16 mouse cellular contexts compared by ENCODE assay signal in genomic region chr16:17052087-17052486, GRCm38 (mm10). TPM values are rescaled to one million over a fixed set of nuclear protein-coding genes. Genes with fewer than 3 reads are reported as not detected.
DNase-seq lines count a peak whose midpoint lies in the region; ATAC-seq and TF ChIP-seq lines count a peak whose summit lies in the region.
"Had no signal": no experiment of that assay in that cellular context is flagged by ENCODE, and none has a peak within 500 bp of the region (broad histone marks: within the 10 kb centered on the region; RNA-seq: fewer than 3 reads in every experiment).

No protein-coding gene starts in this region.

- peaks cover 30% of the 10 kb centered on the region for H3K36me3 ChIP-seq in heart, embryonic 13.5 days
- peaks cover 22% of the 10 kb centered on the region for H3K36me3 ChIP-seq in limb, embryonic 12.5 days
- peaks cover 35% of the 10 kb centered on the region for H3K36me3 ChIP-seq in limb, embryonic 10.5 days
- H3K36me3 ChIP-seq in midbrain, embryonic 13.5 days = peaks cover 25% of the 10 kb centered on the region
- peaks cover 6% of the 10 kb centered on the region; the same call in 1 of the 2 replicates for H3K36me3 ChIP-seq in midbrain, postnatal 0 days (ENCODE audit: insufficient read depth, low read length)

- H3K27me3 ChIP-seq in heart, embryonic 13.5 days (replicated peaks) = no peaks in the 10 kb centered on the region
- no peaks in the 10 kb centered on the region for H3K27me3 ChIP-seq in limb, embryonic 12.5 days
- H3K27me3 ChIP-seq in limb, embryonic 10.5 days (ENCODE audit: low read depth, poor library complexity, severe bottlenecking) = no peaks in the 10 kb centered on the region
- H3K27me3 ChIP-seq in midbrain, embryonic 13.5 days = no peaks in the 10 kb centered on the region
- H3K27me3 ChIP-seq in midbrain, postnatal 0 days (ENCODE audit: insufficient read depth, low read length) = no peaks in the 10 kb centered on the region
- H3K27me3 ChIP-seq: forebrain, embryonic 15.5 days; hindbrain, embryonic 13.5 days had no signal

- 66% methylated on average over 7 of the region's 7 CpGs for WGBS in heart, embryonic 13.5 days
- 75% methylated on average over 7 of the region's 7 CpGs for WGBS in limb, embryonic 12.5 days
- 81% methylated on average over 7 of the region's 7 CpGs for WGBS in limb, embryonic 10.5 days
- WGBS in midbrain, embryonic 13.5 days = 81% methylated on average over 7 of the region's 7 CpGs
- 85% methylated on average over 7 of the region's 7 CpGs for WGBS in midbrain, postnatal 0 days

- intact Hi-C loops in heart, postnatal 36 days (cut with DNase I) = no loop called here

- H3K27ac ChIP-seq in heart, embryonic 13.5 days (replicated peaks) = no peak overlapping the region
- H3K27ac ChIP-seq in limb, embryonic 12.5 days = no peak overlapping the region
- H3K27ac ChIP-seq in limb, embryonic 10.5 days = no peak overlapping the region
- no peak overlapping the region for H3K27ac ChIP-seq in midbrain, embryonic 13.5 days
- no peak overlapping the region for H3K27ac ChIP-seq in midbrain, postnatal 0 days (ENCODE audit: low read depth, low read length)
- H3K27ac ChIP-seq: forebrain, embryonic 15.5 days; hindbrain, embryonic 13.5 days had no signal

- H3K9me3 ChIP-seq in heart, embryonic 13.5 days = no peaks in the 10 kb centered on the region
- no peaks in the 10 kb centered on the region for H3K9me3 ChIP-seq in limb, embryonic 12.5 days
- no peaks in the 10 kb centered on the region for H3K9me3 ChIP-seq in limb, embryonic 10.5 days (replicated peaks)
- H3K9me3 ChIP-seq in midbrain, embryonic 13.5 days = no peaks in the 10 kb centered on the region
- H3K9me3 ChIP-seq in midbrain, postnatal 0 days (ENCODE audit: low read length) = no peaks in the 10 kb centered on the region
- H3K9me3 ChIP-seq: forebrain, embryonic 15.5 days; hindbrain, embryonic 13.5 days had no signal

- H3K4me1 ChIP-seq in heart, embryonic 13.5 days = peaks cover 7% of the 10 kb centered on the region; the same call in 1 of the 2 replicates
- H3K4me1 ChIP-seq in limb, embryonic 12.5 days (replicated peaks) = no peaks in the 10 kb centered on the region
- H3K4me1 ChIP-seq in limb, embryonic 10.5 days = peaks cover 3% of the 10 kb centered on the region; the same call in 1 of the 2 replicates
- peaks cover 9% of the 10 kb centered on the region for H3K4me1 ChIP-seq in midbrain, embryonic 13.5 days (replicated peaks)
- no peaks in the 10 kb centered on the region for H3K4me1 ChIP-seq in midbrain, postnatal 0 days (ENCODE audit: insufficient read depth, low read length)

- H3K9ac ChIP-seq in heart, embryonic 13.5 days = no peak overlapping the region
- no peak overlapping the region for H3K9ac ChIP-seq in limb, embryonic 12.5 days (replicated peaks)
- no peak overlapping the region for H3K9ac ChIP-seq in midbrain, embryonic 13.5 days (replicated peaks)
- no peak overlapping the region for H3K9ac ChIP-seq in midbrain, postnatal 0 days (replicated peaks; ENCODE audit: low read length, poor library complexity, severe bottlenecking)
- H3K9ac ChIP-seq: forebrain, embryonic 15.5 days; hindbrain, embryonic 13.5 days had no signal

- H3K4me3 ChIP-seq in heart, embryonic 13.5 days = no peak overlapping the region
- no peak overlapping the region for H3K4me3 ChIP-seq in limb, embryonic 12.5 days (replicated peaks)
- no peak overlapping the region for H3K4me3 ChIP-seq in limb, embryonic 10.5 days
- H3K4me3 ChIP-seq in midbrain, embryonic 13.5 days (replicated peaks) = no peak overlapping the region
- H3K4me3 ChIP-seq in midbrain, postnatal 0 days (ENCODE audit: low read depth, low read length) = no peak overlapping the region
- H3K4me3 ChIP-seq: forebrain, embryonic 15.5 days; hindbrain, embryonic 13.5 days had no signal

- no peak for TF ChIP-seq CTCF in midbrain, postnatal 0 days (IDR thresholded peaks at IDR 0.05)

- peak overlapping the region; percentile 19; the same call in 1 of the 2 replicates for H3K4me2 ChIP-seq in heart, embryonic 13.5 days
- no peak overlapping the region for H3K4me2 ChIP-seq in limb, embryonic 12.5 days
- H3K4me2 ChIP-seq in midbrain, embryonic 13.5 days (replicated peaks) = no peak overlapping the region
- no peak overlapping the region for H3K4me2 ChIP-seq in midbrain, postnatal 0 days (ENCODE audit: low read depth, low read length, poor library complexity, severe bottlenecking)
- H3K4me2 ChIP-seq: forebrain, embryonic 15.5 days; hindbrain, embryonic 13.5 days had no signal

- no peak for ATAC-seq in heart, embryonic 13.5 days (ENCODE audit: extremely low read depth, insufficient number of reproducible peaks, low FRiP score, low TSS enrichment)
- peak; percentile 12; the same call in 1 of the 2 replicates for ATAC-seq in limb, embryonic 12.5 days (ENCODE audit: insufficient number of reproducible peaks, insufficient read depth, low FRiP score, low TSS enrichment, low read depth)
- peak; percentile 15; the same call in 1 of the 2 replicates for ATAC-seq in midbrain, embryonic 13.5 days
- ATAC-seq in midbrain, postnatal 0 days (ENCODE audit: low FRiP score) = no peak
- ATAC-seq: activated CD4-positive, CD25-positive, alpha-beta regulatory T cell, adult 4 months; forebrain, embryonic 15.5 days had no signal

- DNase-seq in heart, postnatal 36 days = no peak
- DNase-seq in limb, embryonic 10.5 days (ENCODE audit: low spot score) = no peak
- no peak for DNase-seq in midbrain, postnatal 0 days (ENCODE audit: low spot score)
- DNase-seq in urinary bladder, postnatal 25 days (ENCODE audit: low spot score) = no peak
- DNase-seq: cerebellum, adult 11-12 months; cerebellum, postnatal 36 days; kidney, adult 8-10 months; left cerebral cortex, postnatal 4 days; retina, postnatal 1 day; thymus, postnatal 36 days had no signal

RNA-seq across cellular contexts. Expression of gene Ypel1, which starts 17.4 kb away (rescaled TPM):
- 13.7 and 16.8 TPM in 2 replicates for polyA plus RNA-seq in heart, embryonic 13.5 days (2015; fragmentation: Nextera tagmentation; extraction: Ambion mirVana)
- 1 to 10 TPM; 1.6 to 2.0 TPM for total RNA-seq in heart, postnatal 36 days (2021)
- 83.2 and 85.9 TPM in 2 replicates for polyA plus RNA-seq in limb, embryonic 12.5 days (2016; fragmentation: Nextera tagmentation; extraction: Ambion mirVana)
- polyA plus RNA-seq in limb, embryonic 10.5 days (2016; fragmentation: Nextera tagmentation; extraction: Ambion mirVana) = 90.3 and 107 TPM in 2 replicates
- polyA plus RNA-seq in midbrain, embryonic 13.5 days (2015; fragmentation: Nextera tagmentation; extraction: Ambion mirVana) = 155 TPM in 2 replicates
- 63.5 and 71.0 TPM in 2 replicates for total RNA-seq in midbrain, postnatal 0 days (2014; rRNA removed)
- polyA plus RNA-seq in midbrain, postnatal 0 days (2015; fragmentation: Nextera tagmentation; extraction: Ambion mirVana) = 91.9 and 100 TPM in 2 replicates

RNA-seq across cellular contexts. Expression of gene Ppil2, which starts 59.0 kb away (rescaled TPM):
- 99.4 and 109 TPM in 2 replicates for polyA plus RNA-seq in heart, embryonic 13.5 days (2015; fragmentation: Nextera tagmentation; extraction: Ambion mirVana)
- total RNA-seq in heart, postnatal 36 days (2021) = 10 to 100 TPM; 39.7 to 40.4 TPM
- 149 and 158 TPM in 2 replicates for polyA plus RNA-seq in limb, embryonic 12.5 days (2016; fragmentation: Nextera tagmentation; extraction: Ambion mirVana)
- 138 and 172 TPM in 2 replicates for polyA plus RNA-seq in limb, embryonic 10.5 days (2016; fragmentation: Nextera tagmentation; extraction: Ambion mirVana)
- polyA plus RNA-seq in midbrain, embryonic 13.5 days (2015; fragmentation: Nextera tagmentation; extraction: Ambion mirVana) = 168 and 171 TPM in 2 replicates
- 87.0 and 88.2 TPM in 2 replicates for total RNA-seq in midbrain, postnatal 0 days (2014; rRNA removed)
- polyA plus RNA-seq in midbrain, postnatal 0 days (2015; fragmentation: Nextera tagmentation; extraction: Ambion mirVana) = 100 and 108 TPM in 2 replicates

Comparison
In these comparisons a context has a peak if more than half of its experiments do, and no peak if none do; other contexts are left out.
1. ATAC-seq: peak in limb, embryonic 12.5 days (single experiment) and midbrain, embryonic 13.5 days (single experiment); none in heart, embryonic 13.5 days (single experiment) and midbrain, postnatal 0 days (single experiment).